Mouse (Mus musculus): ENCODE results near the gene Cnn2. TPM values are rescaled to one million over a fixed set of nuclear protein-coding genes. Genes with fewer than 3 reads are reported as not detected.
"Not testable (repeated sequence)": the region's sequence is repeated elsewhere in the genome, so short reads cannot be mapped to it uniquely, and the experiment has no call there.

Gene Cnn2
- total and polyA plus RNA-seq, 2 experiments from 2014 or later: 16.4 to 17.2 TPM

GRCm38 (mm10) chr10:80044087-80044486, 55.7 kb downstream of the Cnn2 start:
- DNase-seq (ENCODE audit: low spot score) (no peak), ATAC-seq (no peak)
- Histone ChIP-seq H3K27ac (peak overlapping the region; percentile 65; the same call in 1 of the 2 replicates), H3K4me1 (ENCODE audit: insufficient read depth, low read length) (no peaks in the 10 kb centered on the region), H3K4me2 (ENCODE audit: low read depth, low read length) (no peak overlapping the region), H3K4me3 (ENCODE audit: low read length) (no peak overlapping the region), H3K9me3 (ENCODE audit: low read length) (no peaks in the 10 kb centered on the region), H3K27me3 (ENCODE audit: insufficient read depth, low read length) (no peaks in the 10 kb centered on the region), H3K36me3 (ENCODE audit: insufficient read depth, low read length) (no peaks in the 10 kb centered on the region), H3K9ac (replicated peaks; ENCODE audit: low read length) (no peak overlapping the region)
- WGBS: 13% methylated on average over 4 of the region's 4 CpGs
- TF ChIP-seq CTCF (IDR thresholded peaks at IDR 0.05; ENCODE audit: low read depth): no peak

GRCm38 (mm10) chr10:80045364-80045763, 57.0 kb downstream of the Cnn2 start:
- not testable (repeated sequence) for H3K4me2 ChIP-seq (ENCODE audit: low read depth, low read length); H3K4me3 ChIP-seq (ENCODE audit: low read length); H3K4me1 ChIP-seq (ENCODE audit: insufficient read depth, low read length); H3K9ac ChIP-seq (replicated peaks; ENCODE audit: low read length); DNase-seq (ENCODE audit: low spot score); ATAC-seq; H3K27me3 ChIP-seq (ENCODE audit: insufficient read depth, low read length); H3K27ac ChIP-seq; H3K36me3 ChIP-seq (ENCODE audit: insufficient read depth, low read length); H3K9me3 ChIP-seq (ENCODE audit: low read length)
- 80% methylated on average over 2 of the region's 4 CpGs for WGBS

Other genes with a start within 250 kb of the Cnn2 start
Only the 30 nearest of the 33 such genes appear.
- gene Rnf126, start 221.6 kb upstream of the Cnn2 start, total RNA-seq (2014; rRNA removed): 112 and 120 TPM in 2 replicates
- 108 and 119 TPM in 2 replicates for gene Rnf126, start 221.6 kb upstream of the Cnn2 start, polyA plus RNA-seq (2015; fragmentation: Nextera tagmentation; extraction: Ambion mirVana)
- gene Fstl3, start 211.3 kb upstream of the Cnn2 start, total RNA-seq (2014; rRNA removed): 2.6 and 3.3 TPM in 2 replicates
- 3.1 and 3.2 TPM in 2 replicates for gene Fstl3, start 211.3 kb upstream of the Cnn2 start, polyA plus RNA-seq (2015; fragmentation: Nextera tagmentation; extraction: Ambion mirVana)
- 0.54 and 1.8 TPM in 2 replicates for gene Prss57, start 197.6 kb upstream of the Cnn2 start, total RNA-seq (2014; rRNA removed)
- gene Prss57, start 197.6 kb upstream of the Cnn2 start, polyA plus RNA-seq (2015; fragmentation: Nextera tagmentation; extraction: Ambion mirVana): 0.13 and 0.33 TPM in 2 replicates
- 156 and 157 TPM in 2 replicates for gene Palm, start 195.0 kb upstream of the Cnn2 start, total RNA-seq (2014; rRNA removed)
- 221 and 242 TPM in 2 replicates for gene Palm, start 195.0 kb upstream of the Cnn2 start, polyA plus RNA-seq (2015; fragmentation: Nextera tagmentation; extraction: Ambion mirVana)
- gene Misp, start 167.6 kb upstream of the Cnn2 start, total RNA-seq (2014; rRNA removed): 0.05 and 0.22 TPM in 2 replicates
- gene Misp, start 167.6 kb upstream of the Cnn2 start, polyA plus RNA-seq (2015; fragmentation: Nextera tagmentation; extraction: Ambion mirVana): 0.33 TPM in 1 of 2 replicates, not detected in the other
- gene Ptbp1, start 134.2 kb upstream of the Cnn2 start, total RNA-seq (2014; rRNA removed): 166 and 173 TPM in 2 replicates
- 58.9 and 65.5 TPM in 2 replicates for gene Ptbp1, start 134.2 kb upstream of the Cnn2 start, polyA plus RNA-seq (2015; fragmentation: Nextera tagmentation; extraction: Ambion mirVana)
- 9.4 and 20.5 TPM in 2 replicates for gene Prtn3, start 114.1 kb upstream of the Cnn2 start, total RNA-seq (2014; rRNA removed)
- gene Prtn3, start 114.1 kb upstream of the Cnn2 start, polyA plus RNA-seq (2015; fragmentation: Nextera tagmentation; extraction: Ambion mirVana): 11.6 and 11.8 TPM in 2 replicates
- 487 and 541 TPM in 2 replicates for gene Plppr3, start 114.0 kb upstream of the Cnn2 start, total RNA-seq (2014; rRNA removed)
- 268 and 283 TPM in 2 replicates for gene Plppr3, start 114.0 kb upstream of the Cnn2 start, polyA plus RNA-seq (2015; fragmentation: Nextera tagmentation; extraction: Ambion mirVana)
- not detected in 2 replicates for gene Elane, start 102.3 kb upstream of the Cnn2 start, total RNA-seq (2014; rRNA removed)
- gene Elane, start 102.3 kb upstream of the Cnn2 start, polyA plus RNA-seq (2015; fragmentation: Nextera tagmentation; extraction: Ambion mirVana): 0.24 TPM in 1 of 2 replicates, not detected in the other
- not detected in 2 replicates for gene Cfd, start 97.7 kb upstream of the Cnn2 start, total RNA-seq (2014; rRNA removed)
- gene Cfd, start 97.7 kb upstream of the Cnn2 start, polyA plus RNA-seq (2015; fragmentation: Nextera tagmentation; extraction: Ambion mirVana): not detected in 2 replicates
- gene Med16, start 79.7 kb upstream of the Cnn2 start, total RNA-seq (2014; rRNA removed): 71.4 and 82.2 TPM in 2 replicates
- 43.2 and 48.4 TPM in 2 replicates for gene Med16, start 79.7 kb upstream of the Cnn2 start, polyA plus RNA-seq (2015; fragmentation: Nextera tagmentation; extraction: Ambion mirVana)
- gene Gm26602, start 77.7 kb upstream of the Cnn2 start, total RNA-seq (2014; rRNA removed): not detected in 2 replicates
- gene Gm26602, start 77.7 kb upstream of the Cnn2 start, polyA plus RNA-seq (2015; fragmentation: Nextera tagmentation; extraction: Ambion mirVana): 4.9 and 17.2 TPM in 2 replicates
- 7.7 and 9.4 TPM in 2 replicates for gene Kiss1r, start 71.6 kb upstream of the Cnn2 start, total RNA-seq (2014; rRNA removed)
- gene Kiss1r, start 71.6 kb upstream of the Cnn2 start, polyA plus RNA-seq (2015; fragmentation: Nextera tagmentation; extraction: Ambion mirVana): 3.4 and 3.9 TPM in 2 replicates
- gene R3hdm4, start 67.4 kb upstream of the Cnn2 start, total RNA-seq (2014; rRNA removed): 111 and 133 TPM in 2 replicates
- gene R3hdm4, start 67.4 kb upstream of the Cnn2 start, polyA plus RNA-seq (2015; fragmentation: Nextera tagmentation; extraction: Ambion mirVana): 252 and 267 TPM in 2 replicates
- 9.7 and 10.1 TPM in 2 replicates for gene Arid3a, start 61.5 kb upstream of the Cnn2 start, total RNA-seq (2014; rRNA removed)
- gene Arid3a, start 61.5 kb upstream of the Cnn2 start, polyA plus RNA-seq (2015; fragmentation: Nextera tagmentation; extraction: Ambion mirVana): 2.5 and 2.6 TPM in 2 replicates
- 74.6 and 81.6 TPM in 2 replicates for gene Wdr18, start 28.4 kb upstream of the Cnn2 start, total RNA-seq (2014; rRNA removed)
- gene Wdr18, start 28.4 kb upstream of the Cnn2 start, polyA plus RNA-seq (2015; fragmentation: Nextera tagmentation; extraction: Ambion mirVana): 109 TPM in 2 replicates
- gene Grin3b, start 17.9 kb upstream of the Cnn2 start, total RNA-seq (2014; rRNA removed): 0.68 and 0.97 TPM in 2 replicates
- 0.20 and 0.51 TPM in 2 replicates for gene Grin3b, start 17.9 kb upstream of the Cnn2 start, polyA plus RNA-seq (2015; fragmentation: Nextera tagmentation; extraction: Ambion mirVana)
- 161 and 179 TPM in 2 replicates for gene Tmem259, start 4.3 kb upstream of the Cnn2 start, total RNA-seq (2014; rRNA removed)
- gene Tmem259, start 4.3 kb upstream of the Cnn2 start, polyA plus RNA-seq (2015; fragmentation: Nextera tagmentation; extraction: Ambion mirVana): 25.6 and 27.1 TPM in 2 replicates
- 11.6 and 19.1 TPM in 2 replicates for gene Abca7, start 7.9 kb downstream of the Cnn2 start, total RNA-seq (2014; rRNA removed)
- 2.3 and 2.4 TPM in 2 replicates for gene Abca7, start 7.9 kb downstream of the Cnn2 start, polyA plus RNA-seq (2015; fragmentation: Nextera tagmentation; extraction: Ambion mirVana)
- 2.9 and 3.3 TPM in 2 replicates for gene Arhgap45, start 28.1 kb downstream of the Cnn2 start, total RNA-seq (2014; rRNA removed)
- 1.7 and 1.8 TPM in 2 replicates for gene Arhgap45, start 28.1 kb downstream of the Cnn2 start, polyA plus RNA-seq (2015; fragmentation: Nextera tagmentation; extraction: Ambion mirVana)
- 93.3 and 100 TPM in 2 replicates for gene Polr2e, start 51.2 kb downstream of the Cnn2 start, total RNA-seq (2014; rRNA removed)
- 143 TPM in 2 replicates for gene Polr2e, start 51.2 kb downstream of the Cnn2 start, polyA plus RNA-seq (2015; fragmentation: Nextera tagmentation; extraction: Ambion mirVana)
- 373 and 379 TPM in 2 replicates for gene Gpx4, start 58.6 kb downstream of the Cnn2 start, total RNA-seq (2014; rRNA removed)
- gene Gpx4, start 58.6 kb downstream of the Cnn2 start, polyA plus RNA-seq (2015; fragmentation: Nextera tagmentation; extraction: Ambion mirVana): 757 and 762 TPM in 2 replicates
- 22.8 and 23.7 TPM in 2 replicates for gene Sbno2, start 117.0 kb downstream of the Cnn2 start, total RNA-seq (2014; rRNA removed)
- gene Sbno2, start 117.0 kb downstream of the Cnn2 start, polyA plus RNA-seq (2015; fragmentation: Nextera tagmentation; extraction: Ambion mirVana): 6.9 and 7.8 TPM in 2 replicates
- gene Stk11, start 127.2 kb downstream of the Cnn2 start, total RNA-seq (2014; rRNA removed): 86.4 and 86.6 TPM in 2 replicates
- gene Stk11, start 127.2 kb downstream of the Cnn2 start, polyA plus RNA-seq (2015; fragmentation: Nextera tagmentation; extraction: Ambion mirVana): 13.9 and 15.0 TPM in 2 replicates
- 273 and 303 TPM in 2 replicates for gene Atp5d, start 150.0 kb downstream of the Cnn2 start, total RNA-seq (2014; rRNA removed)
- gene Atp5d, start 150.0 kb downstream of the Cnn2 start, polyA plus RNA-seq (2015; fragmentation: Nextera tagmentation; extraction: Ambion mirVana): 733 and 736 TPM in 2 replicates
- 270 and 288 TPM in 2 replicates for gene Cbarp, start 152.3 kb downstream of the Cnn2 start, total RNA-seq (2014; rRNA removed)
- 95.5 and 106 TPM in 2 replicates for gene Cbarp, start 152.3 kb downstream of the Cnn2 start, polyA plus RNA-seq (2015; fragmentation: Nextera tagmentation; extraction: Ambion mirVana)
- 146 and 172 TPM in 2 replicates for gene Midn, start 159.7 kb downstream of the Cnn2 start, total RNA-seq (2014; rRNA removed)
- gene Midn, start 159.7 kb downstream of the Cnn2 start, polyA plus RNA-seq (2015; fragmentation: Nextera tagmentation; extraction: Ambion mirVana): 14.7 and 15.8 TPM in 2 replicates
- 257 and 261 TPM in 2 replicates for gene Cirbp, start 177.4 kb downstream of the Cnn2 start, total RNA-seq (2014; rRNA removed)
- 730 and 732 TPM in 2 replicates for gene Cirbp, start 177.4 kb downstream of the Cnn2 start, polyA plus RNA-seq (2015; fragmentation: Nextera tagmentation; extraction: Ambion mirVana)
- 2.6 and 3.2 TPM in 2 replicates for gene 1600002K03Rik, start 184.4 kb downstream of the Cnn2 start, total RNA-seq (2014; rRNA removed)
- gene 1600002K03Rik, start 184.4 kb downstream of the Cnn2 start, polyA plus RNA-seq (2015; fragmentation: Nextera tagmentation; extraction: Ambion mirVana): 4.3 and 4.4 TPM in 2 replicates
- 24.0 and 32.8 TPM in 2 replicates for gene Efna2, start 190.9 kb downstream of the Cnn2 start, total RNA-seq (2014; rRNA removed)
- gene Efna2, start 190.9 kb downstream of the Cnn2 start, polyA plus RNA-seq (2015; fragmentation: Nextera tagmentation; extraction: Ambion mirVana): 23.2 and 23.8 TPM in 2 replicates

Data from hindbrain, postnatal 0 days (tissue).